Mouse (Mus musculus) adrenal gland, postnatal 36 days (tissue): ENCODE measurements at regions not wholly inside any gene's neighbourhood (a gene's known extent, or its start where the extent isn't known, plus 50 kb on each side); places are given as distances from the start of the nearest gene placed in this dataset.

Source experiments
- DNase-seq, 2 experiments: peaks; one replicate each; pipeline ENCODE4 v3.0.0; 2021; ENCODE audit warnings: mixed read lengths in 1 of 2

GRCm38 (mm10) chr14:114808621-114809020 is 283.4 kb upstream of the Gpc5 start:
- no peak for DNase-seq

- no peak for DNase-seq
Measured at GRCm38 (mm10) chr14:114820677-114821076, 271.3 kb upstream of the Gpc5 start.

GRCm38 (mm10) chr14:114821098-114821594 is 270.9 kb upstream of the Gpc5 start:
- DNase-seq, result no peak

GRCm38 (mm10) chr14:114821672-114822071 is 270.3 kb upstream of the Gpc5 start:
- no peak for DNase-seq

GRCm38 (mm10) chr14:114826662-114827321 is 265.2 kb upstream of the Gpc5 start:
- DNase-seq, result no peak

GRCm38 (mm10) chr14:114829310-114829709 is 262.7 kb upstream of the Gpc5 start:
- DNase-seq, result no peak

GRCm38 (mm10) chr14:114832987-114833386 is 259.0 kb upstream of the Gpc5 start:
- peak in 1 of 2 experiments; percentile 12 for DNase-seq

GRCm38 (mm10) chr14:114836723-114837349 is 255.2 kb upstream of the Gpc5 start:
- no peak for DNase-seq

GRCm38 (mm10) chr14:114837652-114838276 is 254.3 kb upstream of the Gpc5 start:
- DNase-seq, result no peak

- no peak for DNase-seq
Measured at GRCm38 (mm10) chr14:114839340-114839903, 252.6 kb upstream of the Gpc5 start.

GRCm38 (mm10) chr14:114840766-114841165 is 251.2 kb upstream of the Gpc5 start:
- DNase-seq, result no peak

- DNase-seq, result no peak
Measured at GRCm38 (mm10) chr14:114841552-114841951, 250.5 kb upstream of the Gpc5 start.

- no peak for DNase-seq
Measured at GRCm38 (mm10) chr14:114842327-114842726, 249.7 kb upstream of the Gpc5 start.

- DNase-seq, result no peak
Measured at GRCm38 (mm10) chr14:114843105-114843743, 248.8 kb upstream of the Gpc5 start.

GRCm38 (mm10) chr14:114854324-114855054 is 237.5 kb upstream of the Gpc5 start:
- no peak for DNase-seq

- DNase-seq, result no peak
Measured at GRCm38 (mm10) chr14:114855055-114855740, 236.8 kb upstream of the Gpc5 start.

- no peak for DNase-seq
Measured at GRCm38 (mm10) chr14:114855746-114856145, 236.3 kb upstream of the Gpc5 start.

GRCm38 (mm10) chr14:114856243-114857031 is 235.6 kb upstream of the Gpc5 start:
- peak; percentile 11 to 20 for DNase-seq

GRCm38 (mm10) chr14:114857171-114857570 is 234.8 kb upstream of the Gpc5 start:
- DNase-seq, result no peak

- peak in 1 of 2 experiments; percentile 31 for DNase-seq
Measured at GRCm38 (mm10) chr14:114857689-114858088, 234.3 kb upstream of the Gpc5 start.
